Mouse (Mus musculus): ENCODE data around the gene Plet1. TPM values are rescaled to one million over a fixed set of nuclear protein-coding genes. Genes with fewer than 3 reads are reported as not detected.

Gene Plet1
- total and polyA plus RNA-seq, 3 experiments, result 0.08 TPM; not detected in 2

- ATAC-seq (ENCODE audit: extremely low read depth, insufficient number of reproducible peaks, low FRiP score, poor library complexity, severe bottlenecking) (no peak), DNase-seq (ENCODE audit: low spot score) (no peak)
- Histone ChIP-seq H3K36me3 (replicated peaks) (peaks cover 44% of the 10 kb centered on the region), H3K4me1 (ENCODE audit: insufficient read depth, low read depth, low read length) (peaks cover 13% of the 10 kb centered on the region), H3K9me3 (replicated peaks) (no peaks in the 10 kb centered on the region), H3K27me3 (ENCODE audit: insufficient read depth, low read length) (no peaks in the 10 kb centered on the region), H3K4me3 (ENCODE audit: low read depth, low read length) (no peak overlapping the region)
- TF ChIP-seq GATA2 (IDR thresholded peaks at IDR 0.05; ENCODE audit: borderline replicate concordance, low read depth, low read length), result no peak
These were observed 28.2 kb downstream of the Plet1 start for GRCm38 (mm10) chr9:50522574-50522973.

- Histone ChIP-seq H3K4me3 (ENCODE audit: low read depth, low read length) (no peak overlapping the region), H3K9me3 (replicated peaks) (no peaks in the 10 kb centered on the region), H3K36me3 (replicated peaks) (peaks cover 44% of the 10 kb centered on the region), H3K27me3 (ENCODE audit: insufficient read depth, low read length) (no peaks in the 10 kb centered on the region), H3K4me1 (ENCODE audit: insufficient read depth, low read depth, low read length) (peaks cover 19% of the 10 kb centered on the region)
- DNase-seq (ENCODE audit: low spot score) (no peak), ATAC-seq (ENCODE audit: extremely low read depth, insufficient number of reproducible peaks, low FRiP score, poor library complexity, severe bottlenecking) (no peak)
- no peak for TF ChIP-seq GATA1 (IDR thresholded peaks at IDR 0.05; ENCODE audit: borderline replicate concordance, low read length)
- no peak for TF ChIP-seq POLR2AphosphoS5 (IDR thresholded peaks at IDR 0.05; ENCODE audit: insufficient replicate concordance, low read depth, low read length)
- no peak for TF ChIP-seq CTCF (IDR thresholded peaks at IDR 0.05; ENCODE audit: low read depth, low read length)
- TF ChIP-seq GATA2 (IDR thresholded peaks at IDR 0.05; ENCODE audit: borderline replicate concordance, low read depth, low read length), result no peak
- TF ChIP-seq TAL1 (conservative IDR thresholded peaks at IDR 0.05; ENCODE audit: low read depth, low read length), result no peak
These were observed 30.6 kb downstream of the Plet1 start for GRCm38 (mm10) chr9:50524936-50525335.

- no peaks in the 10 kb centered on the region for H3K9me3 ChIP-seq (replicated peaks)
- peaks cover 39% of the 10 kb centered on the region for H3K36me3 ChIP-seq (replicated peaks)
- DNase-seq (ENCODE audit: low spot score) (no peak), ATAC-seq (ENCODE audit: extremely low read depth, insufficient number of reproducible peaks, low FRiP score, poor library complexity, severe bottlenecking) (no peak)
- no peaks in the 10 kb centered on the region for H3K27me3 ChIP-seq (ENCODE audit: insufficient read depth, low read length)
- peaks cover 18% of the 10 kb centered on the region for H3K4me1 ChIP-seq (ENCODE audit: insufficient read depth, low read depth, low read length)
- TF ChIP-seq POLR2AphosphoS5 (IDR thresholded peaks at IDR 0.05; ENCODE audit: insufficient replicate concordance, low read depth, low read length), result no peak
- no peak for TF ChIP-seq CTCF (IDR thresholded peaks at IDR 0.05; ENCODE audit: low read depth, low read length)
- no peak for TF ChIP-seq GATA2 (IDR thresholded peaks at IDR 0.05; ENCODE audit: borderline replicate concordance, low read depth, low read length)
- H3K4me3 ChIP-seq (ENCODE audit: low read depth, low read length), result no peak overlapping the region
These were observed 31.3 kb downstream of the Plet1 start for GRCm38 (mm10) chr9:50525585-50525984.

- ATAC-seq (ENCODE audit: extremely low read depth, insufficient number of reproducible peaks, low FRiP score, poor library complexity, severe bottlenecking), result no peak
- Histone ChIP-seq H3K27me3 (ENCODE audit: insufficient read depth, low read length) (no peaks in the 10 kb centered on the region), H3K9me3 (replicated peaks) (no peaks in the 10 kb centered on the region), H3K36me3 (replicated peaks) (peaks cover 24% of the 10 kb centered on the region), H3K4me3 (ENCODE audit: low read depth, low read length) (peak overlapping the region; percentile 93), H3K4me1 (ENCODE audit: insufficient read depth, low read depth, low read length) (peaks cover 16% of the 10 kb centered on the region)
- no peak for TF ChIP-seq CTCF (IDR thresholded peaks at IDR 0.05; ENCODE audit: low read depth, low read length)
- TF ChIP-seq POLR2AphosphoS5 (IDR thresholded peaks at IDR 0.05; ENCODE audit: insufficient replicate concordance, low read depth, low read length), result no peak
- TF ChIP-seq GATA2 (IDR thresholded peaks at IDR 0.05; ENCODE audit: borderline replicate concordance, low read depth, low read length), result no peak
- TF ChIP-seq TAL1 (conservative IDR thresholded peaks at IDR 0.05; ENCODE audit: low read depth, low read length), result no peak
- no peak for TF ChIP-seq GATA1 (IDR thresholded peaks at IDR 0.05; ENCODE audit: borderline replicate concordance, low read length)
- DNase-seq (ENCODE audit: low spot score), result peak; percentile 20
These were observed 33.5 kb downstream of the Plet1 start for GRCm38 (mm10) chr9:50527860-50528259.

GRCm38 (mm10) chr9:50528293-50528892 is 34.1 kb downstream of the Plet1 start, which contains the start of gene Pts:
Pts (minus strand) TSS chr9:50528724.
- Histone ChIP-seq H3K27me3 (ENCODE audit: insufficient read depth, low read length) (no peaks in the 10 kb centered on the region), H3K4me3 (ENCODE audit: low read depth, low read length) (peak within 1 kb of the TSS; percentile 93), H3K4me1 (ENCODE audit: insufficient read depth, low read depth, low read length) (peaks cover 19% of the 10 kb centered on the region), H3K36me3 (replicated peaks) (peaks cover 24% of the 10 kb centered on the region), H3K9me3 (replicated peaks) (no peaks in the 10 kb centered on the region)
- no peak for TF ChIP-seq TAL1 (conservative IDR thresholded peaks at IDR 0.05; ENCODE audit: low read depth, low read length)
- no peak for TF ChIP-seq GATA1 (IDR thresholded peaks at IDR 0.05; ENCODE audit: borderline replicate concordance, low read length)
- peak; percentile 91 for TF ChIP-seq CTCF (IDR thresholded peaks at IDR 0.05; ENCODE audit: low read depth, low read length)
- ATAC-seq (ENCODE audit: extremely low read depth, insufficient number of reproducible peaks, low FRiP score, poor library complexity, severe bottlenecking) (peak; percentile 67), DNase-seq (ENCODE audit: low spot score) (peak; percentile 94)

- Histone ChIP-seq H3K36me3 (replicated peaks) (peaks cover 7% of the 10 kb centered on the region), H3K4me3 (ENCODE audit: low read depth, low read length) (no peak overlapping the region), H3K27me3 (ENCODE audit: insufficient read depth, low read length) (peaks cover 7% of the 10 kb centered on the region), H3K9me3 (replicated peaks) (no peaks in the 10 kb centered on the region), H3K4me1 (ENCODE audit: insufficient read depth, low read depth, low read length) (peaks cover 21% of the 10 kb centered on the region)
- TF ChIP-seq POLR2AphosphoS5 (IDR thresholded peaks at IDR 0.05; ENCODE audit: insufficient replicate concordance, low read depth, low read length) (no peak), TAL1 (conservative IDR thresholded peaks at IDR 0.05; ENCODE audit: low read depth, low read length) (no peak), GATA2 (IDR thresholded peaks at IDR 0.05; ENCODE audit: borderline replicate concordance, low read depth, low read length) (no peak), GATA1 (IDR thresholded peaks at IDR 0.05; ENCODE audit: borderline replicate concordance, low read length) (no peak), CTCF (IDR thresholded peaks at IDR 0.05; ENCODE audit: low read depth, low read length) (no peak)
- DNase-seq (ENCODE audit: low spot score), result no peak
- no peak for ATAC-seq (ENCODE audit: extremely low read depth, insufficient number of reproducible peaks, low FRiP score, poor library complexity, severe bottlenecking)
These were observed 36.6 kb downstream of the Plet1 start for GRCm38 (mm10) chr9:50530890-50531289.

- DNase-seq (ENCODE audit: low spot score) (no peak), ATAC-seq (ENCODE audit: extremely low read depth, insufficient number of reproducible peaks, low FRiP score, poor library complexity, severe bottlenecking) (no peak)
These were observed 39.0 kb downstream of the Plet1 start for GRCm38 (mm10) chr9:50533328-50533727.

More at GRCm38 (mm10) chr9:50533328-50533727, 39.0 kb downstream of the Plet1 start:
- Histone ChIP-seq H3K27me3 (ENCODE audit: insufficient read depth, low read length) (peaks cover 13% of the 10 kb centered on the region), H3K4me3 (ENCODE audit: low read depth, low read length) (no peak overlapping the region; the same call in 1 of the 2 replicates), H3K4me1 (ENCODE audit: insufficient read depth, low read depth, low read length) (peaks cover 10% of the 10 kb centered on the region), H3K9me3 (replicated peaks) (no peaks in the 10 kb centered on the region), H3K36me3 (replicated peaks) (no peaks in the 10 kb centered on the region)
- no peak for TF ChIP-seq CTCF (IDR thresholded peaks at IDR 0.05; ENCODE audit: low read depth, low read length)
- no peak for TF ChIP-seq GATA1 (IDR thresholded peaks at IDR 0.05; ENCODE audit: borderline replicate concordance, low read length)
- no peak for TF ChIP-seq GATA2 (IDR thresholded peaks at IDR 0.05; ENCODE audit: borderline replicate concordance, low read depth, low read length)
- TF ChIP-seq TAL1 (conservative IDR thresholded peaks at IDR 0.05; ENCODE audit: low read depth, low read length), result no peak
